Mouse (Mus musculus): Measurements from ENCODE around the gene Dio2.

GRCm38 (mm10) chr12:90740468-90740867 is 2.2 kb upstream of the Dio2 start:
- TF ChIP-seq CTCF (IDR thresholded peaks at IDR 0.05; ENCODE audit: low read depth, low read length) = peak; percentile 39; the same call in 1 of the 2 replicates
- no peak for TF ChIP-seq POLR2A (IDR thresholded peaks at IDR 0.05; ENCODE audit: extremely low read depth, insufficient read depth, low read length)
